Mouse (Mus musculus) bone marrow macrophage, adult 2 months (primary cell): ENCODE measurements around the gene Alox12e.

ENCODE experiments used
- CTCF ChIP-seq: IDR thresholded peaks from 2 replicates; pipeline ENCODE4 v1.5.1; 2012; ENCODE audit warnings: low read depth, mild to moderate bottlenecking, low read length, moderate library complexity
- POLR2A ChIP-seq: IDR thresholded peaks from 2 replicates; pipeline ENCODE4 v1.6.1; 2012; ENCODE audit warnings: mild to moderate bottlenecking, low read depth, low read length, borderline replicate concordance

DNA sequence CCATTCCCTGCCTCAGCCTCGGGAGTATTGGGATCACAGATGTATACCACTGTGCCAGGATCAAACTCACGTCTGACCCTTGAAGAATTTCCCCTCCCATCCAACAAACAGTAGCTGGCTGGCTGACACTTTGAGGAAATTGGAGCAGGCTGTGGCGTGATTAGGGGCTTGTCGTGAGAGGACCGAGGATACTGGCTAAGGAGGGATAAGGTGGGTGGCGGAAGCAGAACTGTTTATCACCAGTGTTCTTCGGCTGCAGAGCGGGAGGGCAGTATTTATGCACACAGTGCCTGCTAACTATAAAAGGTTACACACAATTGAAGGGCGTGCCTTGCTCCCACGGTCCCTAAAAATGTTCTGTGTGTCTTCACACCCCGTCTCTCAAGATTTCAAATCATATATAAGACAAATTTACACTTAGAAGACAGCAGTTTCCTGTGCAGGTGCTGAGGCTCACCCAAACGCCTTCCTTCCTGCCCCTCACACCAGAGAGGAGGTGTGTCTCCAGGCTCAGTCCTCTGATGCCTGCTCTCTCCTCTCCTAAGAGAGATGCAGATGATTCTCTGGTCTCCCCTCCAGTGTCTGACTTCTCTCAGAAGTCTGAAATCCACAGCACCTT is 24.5 kb downstream of the Alox12e start:
- no peak for TF ChIP-seq CTCF
- TF ChIP-seq POLR2A: no peak
